Mouse (Mus musculus): ENCODE measurements at regions not wholly inside any gene's neighbourhood (a gene's known extent, or its start where the extent isn't known, plus 50 kb on each side); places are given as distances from the start of the nearest gene placed in this dataset.

DNA sequence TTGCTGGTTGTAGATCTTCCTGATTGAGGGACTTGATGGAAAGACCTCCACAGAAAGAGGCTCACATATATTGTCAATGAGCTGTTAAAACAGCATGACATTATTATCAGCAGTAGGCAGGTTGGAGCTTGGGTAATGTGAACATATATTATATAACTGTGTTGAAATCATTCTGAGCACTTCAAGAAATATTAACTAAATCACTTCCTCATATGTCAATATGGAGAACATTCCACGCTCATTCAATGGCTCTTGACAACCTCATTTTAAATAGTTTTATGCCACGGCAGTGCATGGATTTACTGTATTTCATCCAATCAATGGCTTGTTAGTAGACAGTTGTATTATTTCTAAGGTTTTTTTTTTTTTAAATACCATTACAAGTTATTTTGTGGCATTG, 350.6 kb downstream of the Arl6ip6 start:
- TF ChIP-seq CTCF (IDR thresholded peaks at IDR 0.05; ENCODE audit: extremely low read depth, insufficient read depth, low read length) = no peak
- no peak for TF ChIP-seq POLR2A (IDR thresholded peaks at IDR 0.05; ENCODE audit: extremely low read depth, insufficient read depth, low read length)

All from cortical plate, adult 2 months (tissue).